Mouse (Mus musculus): Measurements from ENCODE around the gene Cacna1d. TPM values are rescaled to one million over a fixed set of nuclear protein-coding genes. Genes with fewer than 3 reads are reported as not detected.
A peak's percentile ranks its signal among the peaks of the same experiment; 100 is the strongest.

Gene Cacna1d
- polyA plus RNA-seq, 1 experiment from 2014 or later, result 9.5 TPM

GRCm38 (mm10) chr14:30048049-30048448 lies 443.2 kb downstream of the Cacna1d start:
- ATAC-seq, result no peak
- no peak overlapping the region for H3K9ac ChIP-seq (replicated peaks; ENCODE audit: low read depth, low read length)
- H3K4me1 ChIP-seq (replicated peaks; ENCODE audit: control insufficient read depth, insufficient read depth, low read length), result no peaks in the 10 kb centered on the region
- H3K4me3 ChIP-seq (replicated peaks; ENCODE audit: low read length), result no peak overlapping the region
- H3K36me3 ChIP-seq (ENCODE audit: control insufficient read depth, insufficient read depth), result no peaks in the 10 kb centered on the region
- H3K4me2 ChIP-seq (ENCODE audit: low read length), result no peak overlapping the region
- H3K27me3 ChIP-seq (replicated peaks; ENCODE audit: control insufficient read depth, insufficient read depth, low read length), result no peaks in the 10 kb centered on the region
- 86% methylated on average over 3 of the region's 3 CpGs for WGBS
- no peaks in the 10 kb centered on the region for H3K9me3 ChIP-seq (ENCODE audit: control insufficient read depth, low read length)
- H3K27ac ChIP-seq (ENCODE audit: low read length), result no peak overlapping the region

- no peak overlapping the region for H3K9ac ChIP-seq (replicated peaks; ENCODE audit: low read depth, low read length)
- no peak overlapping the region for H3K4me2 ChIP-seq (ENCODE audit: low read length)
- H3K9me3 ChIP-seq (ENCODE audit: control insufficient read depth, low read length), result no peaks in the 10 kb centered on the region
- H3K4me1 ChIP-seq (replicated peaks; ENCODE audit: control insufficient read depth, insufficient read depth, low read length), result no peaks in the 10 kb centered on the region
- H3K27me3 ChIP-seq (replicated peaks; ENCODE audit: control insufficient read depth, insufficient read depth, low read length), result no peaks in the 10 kb centered on the region
- H3K27ac ChIP-seq (ENCODE audit: low read length), result no peak overlapping the region
- 91% methylated on average over 4 of the region's 4 CpGs for WGBS
- H3K36me3 ChIP-seq (ENCODE audit: control insufficient read depth, insufficient read depth), result no peaks in the 10 kb centered on the region
- no peak overlapping the region for H3K4me3 ChIP-seq (replicated peaks; ENCODE audit: low read length)
- ATAC-seq, result no peak
Measured at GRCm38 (mm10) chr14:30046976-30047375, 444.3 kb downstream of the Cacna1d start.

GRCm38 (mm10) chr14:30045704-30046220 lies 445.5 kb downstream of the Cacna1d start:
- 88% methylated on average over 8 of the region's 8 CpGs for WGBS
- H3K9me3 ChIP-seq (ENCODE audit: control insufficient read depth, low read length), result no peaks in the 10 kb centered on the region
- H3K4me2 ChIP-seq (ENCODE audit: low read length), result no peak overlapping the region
- no peaks in the 10 kb centered on the region for H3K36me3 ChIP-seq (ENCODE audit: control insufficient read depth, insufficient read depth)
- H3K27ac ChIP-seq (ENCODE audit: low read length), result no peak overlapping the region
- H3K27me3 ChIP-seq (replicated peaks; ENCODE audit: control insufficient read depth, insufficient read depth, low read length), result no peaks in the 10 kb centered on the region
- H3K4me1 ChIP-seq (replicated peaks; ENCODE audit: control insufficient read depth, insufficient read depth, low read length), result no peaks in the 10 kb centered on the region
- no peak overlapping the region for H3K9ac ChIP-seq (replicated peaks; ENCODE audit: low read depth, low read length)
- no peak overlapping the region for H3K4me3 ChIP-seq (replicated peaks; ENCODE audit: low read length)
- no peak for ATAC-seq

GRCm38 (mm10) chr14:30045239-30045638 lies 446.0 kb downstream of the Cacna1d start:
- no peak for ATAC-seq
- Histone ChIP-seq H3K4me1 (replicated peaks; ENCODE audit: control insufficient read depth, insufficient read depth, low read length) (no peaks in the 10 kb centered on the region), H3K4me3 (replicated peaks; ENCODE audit: low read length) (no peak overlapping the region), H3K9ac (replicated peaks; ENCODE audit: low read depth, low read length) (no peak overlapping the region), H3K27me3 (replicated peaks; ENCODE audit: control insufficient read depth, insufficient read depth, low read length) (no peaks in the 10 kb centered on the region), H3K27ac (ENCODE audit: low read length) (no peak overlapping the region), H3K4me2 (ENCODE audit: low read length) (no peak overlapping the region), H3K9me3 (ENCODE audit: control insufficient read depth, low read length) (no peaks in the 10 kb centered on the region), H3K36me3 (ENCODE audit: control insufficient read depth, insufficient read depth) (no peaks in the 10 kb centered on the region)
- 92% methylated on average over 10 of the region's 10 CpGs for WGBS

GRCm38 (mm10) chr14:30043356-30043940 lies 447.8 kb downstream of the Cacna1d start:
- ATAC-seq, result no peak
- Histone ChIP-seq H3K9me3 (ENCODE audit: control insufficient read depth, low read length) (no peaks in the 10 kb centered on the region), H3K4me1 (replicated peaks; ENCODE audit: control insufficient read depth, insufficient read depth, low read length) (no peaks in the 10 kb centered on the region), H3K4me2 (ENCODE audit: low read length) (no peak overlapping the region), H3K27me3 (replicated peaks; ENCODE audit: control insufficient read depth, insufficient read depth, low read length) (no peaks in the 10 kb centered on the region), H3K36me3 (ENCODE audit: control insufficient read depth, insufficient read depth) (no peaks in the 10 kb centered on the region), H3K4me3 (replicated peaks; ENCODE audit: low read length) (no peak overlapping the region), H3K27ac (ENCODE audit: low read length) (no peak overlapping the region), H3K9ac (replicated peaks; ENCODE audit: low read depth, low read length) (no peak overlapping the region)
- 93% methylated on average over 7 of the region's 7 CpGs for WGBS

- H3K4me2 ChIP-seq (ENCODE audit: low read length), result no peak overlapping the region
- ATAC-seq, result no peak
- no peaks in the 10 kb centered on the region for H3K27me3 ChIP-seq (replicated peaks; ENCODE audit: control insufficient read depth, insufficient read depth, low read length)
- H3K4me3 ChIP-seq (replicated peaks; ENCODE audit: low read length), result no peak overlapping the region
- H3K9me3 ChIP-seq (ENCODE audit: control insufficient read depth, low read length), result no peaks in the 10 kb centered on the region
- no peak overlapping the region for H3K9ac ChIP-seq (replicated peaks; ENCODE audit: low read depth, low read length)
- H3K36me3 ChIP-seq (ENCODE audit: control insufficient read depth, insufficient read depth), result no peaks in the 10 kb centered on the region
- H3K4me1 ChIP-seq (replicated peaks; ENCODE audit: control insufficient read depth, insufficient read depth, low read length), result no peaks in the 10 kb centered on the region
- WGBS, result 77% methylated on average over 9 of the region's 9 CpGs
- H3K27ac ChIP-seq (ENCODE audit: low read length), result no peak overlapping the region
Measured at GRCm38 (mm10) chr14:30041836-30042235, 449.4 kb downstream of the Cacna1d start.

- no peak overlapping the region for H3K27ac ChIP-seq (ENCODE audit: low read length)
- H3K4me1 ChIP-seq (replicated peaks; ENCODE audit: control insufficient read depth, insufficient read depth, low read length), result no peaks in the 10 kb centered on the region
- no peaks in the 10 kb centered on the region for H3K36me3 ChIP-seq (ENCODE audit: control insufficient read depth, insufficient read depth)
- no peaks in the 10 kb centered on the region for H3K27me3 ChIP-seq (replicated peaks; ENCODE audit: control insufficient read depth, insufficient read depth, low read length)
- no peaks in the 10 kb centered on the region for H3K9me3 ChIP-seq (ENCODE audit: control insufficient read depth, low read length)
- H3K4me2 ChIP-seq (ENCODE audit: low read length), result no peak overlapping the region
- no peak overlapping the region for H3K9ac ChIP-seq (replicated peaks; ENCODE audit: low read depth, low read length)
- ATAC-seq, result no peak
- no peak overlapping the region for H3K4me3 ChIP-seq (replicated peaks; ENCODE audit: low read length)
- WGBS, result 88% methylated on average over 4 of the region's 4 CpGs
Measured at GRCm38 (mm10) chr14:30039413-30039812, 451.8 kb downstream of the Cacna1d start.

GRCm38 (mm10) chr14:30038431-30038830 lies 452.8 kb downstream of the Cacna1d start:
- no peaks in the 10 kb centered on the region for H3K9me3 ChIP-seq (ENCODE audit: control insufficient read depth, low read length)
- peak; percentile 72 for ATAC-seq
- H3K4me3 ChIP-seq (replicated peaks; ENCODE audit: low read length), result no peak overlapping the region
- peak overlapping the region; percentile 71 for H3K27ac ChIP-seq (ENCODE audit: low read length)
- H3K9ac ChIP-seq (replicated peaks; ENCODE audit: low read depth, low read length), result no peak overlapping the region
- no peaks in the 10 kb centered on the region for H3K4me1 ChIP-seq (replicated peaks; ENCODE audit: control insufficient read depth, insufficient read depth, low read length)
- no peaks in the 10 kb centered on the region for H3K27me3 ChIP-seq (replicated peaks; ENCODE audit: control insufficient read depth, insufficient read depth, low read length)
- no peaks in the 10 kb centered on the region for H3K36me3 ChIP-seq (ENCODE audit: control insufficient read depth, insufficient read depth)
- 82% methylated on average over 18 of the region's 18 CpGs for WGBS
- H3K4me2 ChIP-seq (ENCODE audit: low read length), result no peak overlapping the region

GRCm38 (mm10) chr14:30033405-30033804 lies 457.9 kb downstream of the Cacna1d start:
- Histone ChIP-seq H3K9ac (replicated peaks; ENCODE audit: low read depth, low read length) (no peak overlapping the region), H3K9me3 (ENCODE audit: control insufficient read depth, low read length) (no peaks in the 10 kb centered on the region), H3K27ac (ENCODE audit: low read length) (no peak overlapping the region), H3K4me1 (replicated peaks; ENCODE audit: control insufficient read depth, insufficient read depth, low read length) (no peaks in the 10 kb centered on the region), H3K36me3 (ENCODE audit: control insufficient read depth, insufficient read depth) (no peaks in the 10 kb centered on the region), H3K27me3 (replicated peaks; ENCODE audit: control insufficient read depth, insufficient read depth, low read length) (no peaks in the 10 kb centered on the region), H3K4me2 (ENCODE audit: low read length) (no peak overlapping the region), H3K4me3 (replicated peaks; ENCODE audit: low read length) (no peak overlapping the region)
- 74% methylated on average over 8 of the region's 8 CpGs for WGBS
- ATAC-seq, result no peak

- no peak overlapping the region for H3K27ac ChIP-seq (ENCODE audit: low read length)
- no peaks in the 10 kb centered on the region for H3K4me1 ChIP-seq (replicated peaks; ENCODE audit: control insufficient read depth, insufficient read depth, low read length)
- no peak overlapping the region for H3K4me3 ChIP-seq (replicated peaks; ENCODE audit: low read length)
- H3K36me3 ChIP-seq (ENCODE audit: control insufficient read depth, insufficient read depth), result no peaks in the 10 kb centered on the region
- no peak for ATAC-seq
- WGBS, result 49% methylated on average over 2 of the region's 2 CpGs
- no peaks in the 10 kb centered on the region for H3K27me3 ChIP-seq (replicated peaks; ENCODE audit: control insufficient read depth, insufficient read depth, low read length)
- no peak overlapping the region for H3K4me2 ChIP-seq (ENCODE audit: low read length)
- no peak overlapping the region for H3K9ac ChIP-seq (replicated peaks; ENCODE audit: low read depth, low read length)
- H3K9me3 ChIP-seq (ENCODE audit: control insufficient read depth, low read length), result no peaks in the 10 kb centered on the region
Measured at GRCm38 (mm10) chr14:30027378-30027777, 463.9 kb downstream of the Cacna1d start.

Data from forebrain, embryonic 16.5 days (tissue).